Mouse (Mus musculus) MEL (cell line): ENCODE measurements at regions not wholly inside any gene's neighbourhood (a gene's known extent, or its start where the extent isn't known, plus 50 kb on each side); places are given as distances from the start of the nearest gene placed in this dataset.

Experiments used
- CHD2 ChIP-seq: IDR thresholded peaks from 2 replicates; pipeline ENCODE4 v1.6.1; 2011; ENCODE audit warnings: low read length, improper control_type of control experiment
- CTCF ChIP-seq, 3 experiments: IDR thresholded peaks in 2 of 3; conservative IDR thresholded peaks in 1 of 3; 2 replicates each; pipeline ENCODE4 v1.5.1; 2011 to 2012; ENCODE audit warnings: low read length in 3 of 3, low read depth in 2 of 3, mild to moderate bottlenecking in 2 of 3, improper control_type of control experiment in 1 of 3, inconsistent platforms in 1 of 3, mixed read lengths in 1 of 3, moderate library complexity in 1 of 3; ENCODE audit not compliant: control insufficient read depth in 1 of 3, insufficient read depth in 1 of 3, poor library complexity in 1 of 3, severe bottlenecking in 1 of 3
- E2F4 ChIP-seq: IDR thresholded peaks from 2 replicates; pipeline ENCODE4 v1.6.1; 2011; ENCODE audit warnings: low read depth, low read length, improper control_type of control experiment, borderline replicate concordance
- EP300 ChIP-seq, 2 experiments: IDR thresholded peaks; 2 replicates each; pipeline ENCODE4 v1.6.1; 2011; ENCODE audit warnings: improper control_type of control experiment in 2 of 2, low read length in 2 of 2, low read depth in 1 of 2, mild to moderate bottlenecking in 1 of 2
- ETS1 ChIP-seq: IDR thresholded peaks from 2 replicates; pipeline ENCODE4 v1.6.1; 2012; ENCODE audit warnings: low read depth, mild to moderate bottlenecking, inconsistent platforms, low read length, improper control_type of control experiment, moderate library complexity
- GABPA ChIP-seq: IDR thresholded peaks from 2 replicates; pipeline ENCODE4 v1.6.1; 2012; ENCODE audit warnings: low read depth, mild to moderate bottlenecking, inconsistent platforms, low read length, improper control_type of control experiment, moderate library complexity
- GATA1 ChIP-seq: IDR thresholded peaks from 2 replicates; pipeline ENCODE4 v1.6.1; 2011; ENCODE audit warnings: low read depth, low read length, improper control_type of control experiment
- MAFK ChIP-seq: IDR thresholded peaks from 2 replicates; pipeline ENCODE4 v1.6.1; 2011; ENCODE audit warnings: low read depth, mild to moderate bottlenecking, low read length, improper control_type of control experiment, borderline replicate concordance
- MAZ ChIP-seq: IDR thresholded peaks from 2 replicates; pipeline ENCODE4 v1.6.1; 2012; ENCODE audit warnings: low read depth, mild to moderate bottlenecking, inconsistent platforms, low read length, improper control_type of control experiment
- NELFE ChIP-seq: IDR thresholded peaks from 2 replicates; pipeline ENCODE4 v1.6.1; 2011; ENCODE audit warnings: low read depth, low read length, improper control_type of control experiment
- NRF1 ChIP-seq: IDR thresholded peaks from 2 replicates; pipeline ENCODE4 v1.6.1; 2014; ENCODE audit warnings: low read depth, mild to moderate bottlenecking, inconsistent platforms, low read length, improper control_type of control experiment, moderate library complexity; ENCODE audit not compliant: poor library complexity, insufficient read depth, severe bottlenecking
- POLR2A ChIP-seq, 2 experiments: IDR thresholded peaks; 2 replicates each; pipeline ENCODE4 v1.6.1; 2011 to 2012; ENCODE audit warnings: low read length in 2 of 2, mild to moderate bottlenecking in 2 of 2, control low read depth in 1 of 2, improper control_type of control experiment in 1 of 2, low read depth in 1 of 2, moderate library complexity in 1 of 2; ENCODE audit not compliant: control insufficient read depth in 1 of 2, insufficient read depth in 1 of 2, poor library complexity in 1 of 2
- SIN3A ChIP-seq: IDR thresholded peaks from 2 replicates; pipeline ENCODE4 v1.6.1; 2012; ENCODE audit warnings: low read length, improper control_type of control experiment, inconsistent platforms
- ZC3H11A ChIP-seq: IDR thresholded peaks from 2 replicates; pipeline ENCODE4 v1.6.1; 2012; ENCODE audit warnings: low read depth, mild to moderate bottlenecking, inconsistent platforms, low read length, improper control_type of control experiment

DNA sequence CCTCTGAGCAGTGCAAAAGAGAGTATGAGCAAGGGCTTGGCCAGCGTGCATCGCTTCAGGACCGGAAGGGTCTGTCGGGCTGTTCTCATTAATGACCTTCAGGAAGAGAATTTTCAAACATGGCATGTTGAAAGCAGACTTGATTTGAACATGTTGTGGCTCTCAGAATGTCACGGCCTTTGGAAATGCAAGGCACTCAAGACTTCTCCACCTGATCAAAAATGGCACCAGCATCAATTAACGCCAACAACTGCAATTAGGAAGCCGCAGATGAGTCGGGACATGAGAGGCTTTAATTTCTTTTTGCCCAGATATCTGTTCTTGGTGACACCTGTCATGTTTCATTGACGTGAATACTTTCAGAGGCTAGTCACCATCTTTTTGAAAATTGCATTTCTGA lies 396.5 kb downstream of the Rnd3 start:
- TF ChIP-seq EP300 (IDR thresholded peaks at IDR 0.05; ENCODE audit: low read depth in 1 of 2, low read length in 2 of 2) (no peak), ETS1 (no peak), MAZ (no peak), NRF1 (no peak), CTCF (IDR thresholded peaks at IDR 0.05 in 2 of 3, conservative IDR thresholded peaks at IDR 0.05 in 1 of 3; ENCODE audit: control insufficient read depth in 1 of 3, insufficient read depth in 1 of 3, low read depth in 2 of 3, low read length in 3 of 3, poor library complexity in 1 of 3, severe bottlenecking in 1 of 3) (no peak), NELFE (no peak), GATA1 (no peak), GABPA (no peak), MAFK (no peak), ZC3H11A (no peak), E2F4 (no peak), CHD2 (no peak), POLR2A (IDR thresholded peaks at IDR 0.05; ENCODE audit: control insufficient read depth in 1 of 2, insufficient read depth in 1 of 2, low read depth in 1 of 2, low read length in 2 of 2, poor library complexity in 1 of 2) (no peak), SIN3A (no peak)
